Mouse (Mus musculus) embryonic facial prominence, embryonic 14.5 days (tissue): ENCODE results near the gene Cyp2a22. TPM values are rescaled to one million over a fixed set of nuclear protein-coding genes. Genes with fewer than 3 reads are reported as not detected.
"Not testable (repeated sequence)": the region's sequence is repeated elsewhere in the genome, so short reads cannot be mapped to it uniquely, and the experiment has no call there.

Experiments
- ATAC-seq: fragments of 200-750 bp; cut with Nextera tagmentation; 2 replicates; pipeline ENCODE4 v1.8.0; 2017; ENCODE audit warnings: low read depth, moderate number of reproducible peaks, moderate TSS enrichment
- DNase-seq: peaks from one replicate; pipeline ENCODE4 v3.0.0-alpha.2; 2015; ENCODE audit warnings: low spot score
- H3K27ac ChIP-seq: fragments of 300-500 bp; sonication (generic); replicated peaks from 2 replicates; pipeline ENCODE4 v1.5.1; 2014; ENCODE audit warnings: low read depth, mild to moderate bottlenecking, low read length, moderate library complexity
- H3K27me3 ChIP-seq: fragments of 300-500 bp; sonication (generic); replicated peaks from 2 replicates; pipeline ENCODE4 v1.6.1; 2014; ENCODE audit warnings: low read length; ENCODE audit not compliant: control insufficient read depth, insufficient read depth
- H3K36me3 ChIP-seq: fragments of 300-500 bp; sonication (generic); 2 replicates; pipeline ENCODE4 v1.6.1; 2014; ENCODE audit warnings: low read length, mixed read lengths; ENCODE audit not compliant: control insufficient read depth, insufficient read depth
- H3K4me1 ChIP-seq: fragments of 300-500 bp; sonication (generic); 2 replicates; pipeline ENCODE4 v1.6.1; 2014; ENCODE audit warnings: antibody characterized with exemption, low read length; ENCODE audit not compliant: control insufficient read depth, insufficient read depth
- H3K4me2 ChIP-seq: fragments of 300-500 bp; sonication (generic); 2 replicates; pipeline ENCODE4 v1.6.1; 2014; ENCODE audit warnings: low read depth, mild to moderate bottlenecking, low read length, moderate library complexity, mixed read lengths
- H3K4me3 ChIP-seq: fragments of 300-500 bp; sonication (generic); 2 replicates; pipeline ENCODE4 v1.5.1; 2014; ENCODE audit warnings: low read depth, mild to moderate bottlenecking, low read length
- H3K9ac ChIP-seq: fragments of 300-500 bp; sonication (generic); 2 replicates; pipeline ENCODE4 v1.6.1; 2014; ENCODE audit warnings: low read depth, mild to moderate bottlenecking, low read length, moderate library complexity, mixed read lengths
- H3K9me3 ChIP-seq: fragments of 300-500 bp; sonication (generic); 2 replicates; pipeline ENCODE4 v1.6.1; 2016; ENCODE audit warnings: low read length; ENCODE audit not compliant: control insufficient read depth
- WGBS: fragments of 180-500 bp; shearing (Covaris S2); extraction: QIAGEN DNeasy Blood & Tissue Kit; methylation state at CpG from one replicate; pipeline ENCODE4 v1.1.7; 2014; 5-methylcytosine and 5-hydroxymethylcytosine counted together
- polyA plus RNA-seq: library from polyadenylated mRNA; unstranded; fragments of >200 nt; fragmentation: Nextera tagmentation; extraction: Ambion mirVana; gene quantifications from 2 replicates; pipeline ENCODE4 v1.2.1, GENCODE M21; 2014

Gene Cyp2a22
- polyA plus RNA-seq, result not detected in 2 replicates

DNA sequence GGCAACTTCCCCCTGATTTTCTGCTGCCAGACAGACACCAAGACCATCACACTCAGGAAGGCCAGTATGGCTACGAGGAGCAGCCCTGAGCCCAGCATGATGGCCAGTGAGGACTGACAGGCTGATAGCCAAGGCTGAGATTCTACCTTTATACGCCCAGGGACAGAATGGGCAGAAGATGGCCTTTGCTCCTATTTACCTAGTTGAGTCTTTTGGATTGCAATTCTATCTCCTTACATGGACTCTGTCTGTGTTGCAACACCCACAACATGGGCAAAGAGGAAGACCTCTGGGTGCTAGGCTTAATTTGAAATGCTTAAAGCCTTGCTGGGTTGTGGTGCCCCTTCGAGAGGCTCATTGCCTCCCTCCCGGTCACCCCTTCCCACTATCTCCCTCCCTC, at the start of gene Cyp2a22:
Cyp2a22 (minus strand) TSS at position 123 of the 400 bp plus-strand sequence.
- H3K27ac ChIP-seq, result no peak within 1 kb of the TSS
- WGBS, result no CpG with 5 or more reads among the region's 4 CpGs
- no peak for DNase-seq
- no peak within 1 kb of the TSS for H3K9ac ChIP-seq
- no peaks in the 10 kb centered on the region for H3K4me1 ChIP-seq
- H3K9me3 ChIP-seq, result no peaks in the 10 kb centered on the region
- H3K36me3 ChIP-seq, result no peaks in the 10 kb centered on the region
- no peak for ATAC-seq
- no peak within 1 kb of the TSS for H3K4me2 ChIP-seq
- H3K4me3 ChIP-seq, result no peak within 1 kb of the TSS
- H3K27me3 ChIP-seq, result no peaks in the 10 kb centered on the region

DNA sequence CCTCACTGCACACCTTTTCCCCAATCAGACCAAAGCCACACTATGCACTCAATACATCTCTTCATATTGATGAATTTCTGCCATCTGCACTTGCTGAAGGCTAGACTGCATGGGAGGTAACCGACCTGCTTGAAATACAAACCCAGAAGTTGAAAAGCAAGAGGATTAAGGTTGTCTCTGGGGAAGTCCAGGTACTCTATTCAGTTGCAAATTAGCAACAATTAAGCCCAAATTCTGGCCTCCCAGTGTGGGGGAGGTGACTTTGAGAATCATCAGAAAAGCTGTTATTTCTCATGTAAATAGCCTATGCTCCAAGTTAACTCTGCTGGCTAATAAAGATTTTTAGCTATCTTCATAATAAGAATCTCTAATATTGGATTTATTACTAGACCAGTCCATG, 44.0 kb upstream of the Cyp2a22 start:
- not testable (repeated sequence) for DNase-seq, H3K27me3 ChIP-seq, H3K9me3 ChIP-seq, H3K27ac ChIP-seq, H3K4me2 ChIP-seq, H3K4me3 ChIP-seq, H3K36me3 ChIP-seq, H3K4me1 ChIP-seq, H3K9ac ChIP-seq, ATAC-seq
- WGBS, result 13% methylated on average over 1 of the region's 1 CpGs

DNA sequence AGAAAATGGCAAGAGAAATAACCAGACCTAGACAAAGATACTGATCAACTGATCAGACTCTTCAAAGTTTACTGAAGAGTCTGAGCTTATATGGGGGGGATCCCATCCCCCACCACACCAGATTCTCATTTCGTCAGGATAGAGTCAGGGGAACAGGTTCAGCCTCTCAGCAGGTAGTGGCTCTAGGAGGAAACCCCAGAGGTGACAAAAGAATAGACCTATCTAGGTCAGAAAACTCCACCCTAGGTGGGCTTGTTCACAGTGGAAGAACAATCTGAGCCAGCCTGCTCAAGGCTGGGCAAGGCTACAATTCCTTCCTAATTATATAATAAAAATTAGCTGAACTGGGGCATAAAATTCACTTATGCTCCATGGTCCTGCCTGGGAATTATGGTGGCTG, 43.4 kb upstream of the Cyp2a22 start:
- Histone ChIP-seq H3K27me3 (no peaks in the 10 kb centered on the region), H3K4me2 (no peak overlapping the region), H3K4me3 (no peak overlapping the region), H3K4me1 (no peaks in the 10 kb centered on the region), H3K27ac (no peak overlapping the region), H3K9me3 (no peaks in the 10 kb centered on the region), H3K36me3 (no peaks in the 10 kb centered on the region), H3K9ac (no peak overlapping the region)
- ATAC-seq, result no peak
- no peak for DNase-seq
- 24% methylated on average over 1 of the region's 1 CpGs for WGBS

DNA sequence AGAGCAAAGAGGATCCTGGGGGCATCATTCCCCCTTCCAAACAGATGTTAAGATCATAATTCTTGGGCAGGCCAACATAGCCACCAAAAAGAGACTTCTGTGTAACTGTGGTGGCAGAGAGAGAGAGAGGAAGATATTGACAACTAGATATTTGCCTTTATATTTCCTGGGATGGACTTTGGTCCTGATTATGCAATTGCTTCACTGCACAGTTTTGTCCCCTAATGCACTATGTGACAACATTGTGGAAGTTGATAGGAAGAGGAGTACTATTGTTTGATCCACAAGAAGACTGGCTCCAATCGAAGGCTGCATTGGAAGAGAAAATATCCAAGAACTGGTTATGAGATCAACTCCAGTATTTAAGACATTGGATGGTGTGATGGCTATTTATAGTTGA, 42.8 kb upstream of the Cyp2a22 start:
- H3K4me2 ChIP-seq, ATAC-seq: not testable (repeated sequence)

DNA sequence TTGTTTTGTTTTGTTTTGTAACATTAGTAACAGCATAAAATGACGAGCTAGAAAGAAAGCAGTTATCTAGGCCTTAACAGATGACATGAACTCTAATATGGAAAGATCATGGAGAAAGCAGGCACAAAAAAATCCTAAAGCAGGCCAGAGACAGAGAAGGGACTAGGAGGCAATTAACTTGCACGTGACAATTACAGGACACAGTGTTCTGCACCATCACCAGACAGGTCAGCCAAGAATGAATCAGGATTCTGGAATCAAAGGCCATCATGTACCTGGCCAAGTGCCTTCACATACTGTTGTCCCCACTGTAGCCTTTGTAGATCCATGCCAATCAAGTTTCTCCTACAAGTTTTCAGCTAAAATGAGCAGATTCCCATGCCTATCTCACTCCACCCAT, 42.3 kb upstream of the Cyp2a22 start:
- not testable (repeated sequence) for H3K9ac ChIP-seq, H3K4me3 ChIP-seq, H3K9me3 ChIP-seq, DNase-seq, H3K4me2 ChIP-seq, H3K27me3 ChIP-seq, H3K27ac ChIP-seq, ATAC-seq, H3K4me1 ChIP-seq, H3K36me3 ChIP-seq
- 72% methylated on average over 2 of the region's 2 CpGs for WGBS

More for the DNA sequence above, 42.8 kb upstream of the Cyp2a22 start:
- DNase-seq, H3K36me3 ChIP-seq, H3K4me1 ChIP-seq, H3K27ac ChIP-seq, H3K4me3 ChIP-seq, H3K27me3 ChIP-seq, H3K9ac ChIP-seq, H3K9me3 ChIP-seq: not testable (repeated sequence)
- 76% methylated on average over 1 of the region's 1 CpGs for WGBS

DNA sequence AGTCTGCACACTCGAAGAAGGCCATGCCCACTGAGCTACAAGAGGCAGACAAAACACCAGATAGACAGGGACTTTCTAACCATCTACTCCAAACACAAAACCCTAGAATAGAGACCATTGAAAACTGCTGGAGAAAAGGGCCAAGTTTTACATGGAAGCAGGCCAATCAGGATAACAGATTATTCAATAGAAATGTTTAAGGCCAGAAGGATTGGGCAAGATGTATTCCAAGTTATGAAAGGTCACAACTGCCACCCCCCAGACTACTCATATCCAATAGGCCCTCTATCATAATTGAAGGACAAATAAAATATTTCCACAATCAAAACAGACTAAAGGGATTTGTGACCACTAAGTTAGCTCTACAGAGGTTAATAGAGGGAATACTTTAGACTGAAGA, 23.2 kb upstream of the Cyp2a22 start:
- H3K4me1 ChIP-seq, H3K27ac ChIP-seq, H3K4me2 ChIP-seq, H3K4me3 ChIP-seq, H3K9ac ChIP-seq, H3K27me3 ChIP-seq, ATAC-seq, DNase-seq, H3K9me3 ChIP-seq, H3K36me3 ChIP-seq: not testable (repeated sequence)
- no CpG with 5 or more reads among the region's 1 CpGs for WGBS

DNA sequence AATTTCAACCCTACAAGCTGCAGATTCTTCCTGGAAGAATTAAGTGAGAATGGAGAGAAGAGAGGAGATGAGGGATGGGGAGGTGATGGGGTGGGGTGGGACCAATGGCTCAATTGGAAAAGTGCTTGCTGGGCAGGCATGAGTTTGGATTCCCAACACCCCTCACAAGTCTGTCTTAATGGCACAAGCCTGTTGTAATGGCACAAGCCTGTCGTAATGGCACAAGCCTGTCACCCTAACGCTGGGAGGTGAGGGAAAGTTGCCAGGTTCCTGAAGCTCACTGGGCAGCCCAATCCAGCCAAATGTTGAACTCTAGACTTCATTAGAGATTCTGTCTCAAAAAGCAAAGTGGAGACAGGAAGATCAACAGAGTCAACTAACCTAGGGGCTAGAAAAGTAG, 14.1 kb upstream of the Cyp2a22 start:
- not testable (repeated sequence) for H3K4me2 ChIP-seq, DNase-seq, H3K9me3 ChIP-seq, H3K9ac ChIP-seq, H3K27ac ChIP-seq, H3K4me1 ChIP-seq, H3K4me3 ChIP-seq, H3K36me3 ChIP-seq, ATAC-seq, H3K27me3 ChIP-seq
- WGBS, result no CpG with 5 or more reads among the region's 2 CpGs

DNA sequence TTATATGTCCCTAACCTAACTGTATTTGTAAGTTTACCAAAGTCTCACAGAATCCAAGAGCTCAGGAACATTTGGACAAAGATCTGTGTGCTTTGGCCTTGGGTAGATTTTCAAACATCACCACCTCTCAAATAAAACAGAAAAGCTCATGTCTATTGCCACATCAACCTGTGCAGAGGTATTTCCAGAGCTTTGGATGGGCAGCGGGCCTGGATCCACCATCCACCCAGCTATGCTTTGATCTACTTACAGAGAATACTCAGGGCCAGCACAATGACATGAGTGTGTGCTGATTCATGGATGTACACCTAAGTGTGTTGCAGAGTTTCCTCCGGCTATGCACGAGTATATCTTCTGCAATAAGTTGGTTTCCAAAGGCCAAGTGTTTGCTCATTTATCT, 13.5 kb upstream of the Cyp2a22 start:
- H3K4me3 ChIP-seq, H3K4me2 ChIP-seq, DNase-seq, H3K4me1 ChIP-seq, H3K9ac ChIP-seq, ATAC-seq, H3K27me3 ChIP-seq, H3K27ac ChIP-seq, H3K9me3 ChIP-seq, H3K36me3 ChIP-seq: not testable (repeated sequence)
- no CpG with 5 or more reads among the region's 3 CpGs for WGBS

DNA sequence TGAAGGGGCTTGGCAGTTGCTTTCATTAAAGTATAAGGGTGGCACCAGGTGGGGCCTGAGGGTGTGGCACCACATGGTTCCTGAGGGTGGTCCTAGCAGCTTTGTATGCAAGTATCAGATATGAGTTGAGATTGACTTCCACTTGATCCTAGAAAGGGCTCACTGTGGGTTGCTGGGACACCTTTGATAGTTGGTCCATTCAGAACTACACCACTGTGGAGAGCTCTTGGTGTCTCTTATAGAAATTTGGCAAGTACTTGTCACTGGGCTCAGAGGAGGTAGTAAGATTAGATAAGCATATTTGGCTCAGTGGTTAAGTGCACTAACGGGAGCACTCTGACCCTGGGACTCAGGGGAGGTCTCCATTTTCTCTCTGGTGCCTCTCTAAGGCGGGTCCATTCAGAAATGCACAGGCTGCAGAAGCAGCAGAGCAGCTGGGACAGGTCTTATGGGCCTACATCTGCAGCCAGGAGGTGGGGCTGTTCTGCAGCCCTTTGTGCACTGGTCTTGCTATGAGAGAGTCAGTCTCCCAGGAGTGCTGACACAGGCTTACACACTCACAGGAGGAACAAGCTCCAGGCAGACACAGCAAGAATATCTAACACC, 2.2 kb upstream of the Cyp2a22 start:
- H3K4me1 ChIP-seq, H3K9ac ChIP-seq, H3K27ac ChIP-seq, H3K4me3 ChIP-seq, H3K9me3 ChIP-seq, DNase-seq, H3K4me2 ChIP-seq, H3K36me3 ChIP-seq, ATAC-seq, H3K27me3 ChIP-seq: not testable (repeated sequence)
- WGBS, result no CpG with 5 or more reads among the region's 2 CpGs
